Mouse (Mus musculus) G1E (cell line): ENCODE measurements around the gene Supt3. TPM values are rescaled to one million over a fixed set of nuclear protein-coding genes. Genes with fewer than 3 reads are reported as not detected.

Experiments
- ATAC-seq: 2 replicates; pipeline ENCODE4 v1.8.0; 2016; ENCODE audit warnings: mild to moderate bottlenecking; ENCODE audit not compliant: insufficient number of reproducible peaks, poor library complexity, low FRiP score, severe bottlenecking; ENCODE audit errors: extremely low read depth
- DNase-seq: peaks from one replicate; pipeline ENCODE4 v3.0.0; 2012; ENCODE audit warnings: low spot score
- H3K27me3 ChIP-seq: 2 replicates; pipeline ENCODE4 v1.6.1; 2012; ENCODE audit warnings: mild to moderate bottlenecking, low read length, inconsistent platforms; ENCODE audit not compliant: insufficient read depth
- H3K36me3 ChIP-seq: replicated peaks from 2 replicates; pipeline ENCODE3; 2012; ENCODE audit warnings: mild to moderate bottlenecking, inconsistent platforms
- H3K4me1 ChIP-seq: 2 replicates; pipeline ENCODE4 v1.6.1; 2012; ENCODE audit warnings: low read depth, low read length, inconsistent platforms, mixed read lengths; ENCODE audit not compliant: insufficient read depth
- H3K4me3 ChIP-seq: 2 replicates; pipeline ENCODE4 v1.5.1; 2012; ENCODE audit warnings: low read depth, mild to moderate bottlenecking, inconsistent platforms, low read length, moderate library complexity, mixed read lengths
- H3K9me3 ChIP-seq: replicated peaks from 2 replicates; pipeline ENCODE4 v1.6.1; 2012; ENCODE audit warnings: inconsistent platforms
- CTCF ChIP-seq: IDR thresholded peaks from 2 replicates; pipeline ENCODE4 v1.5.1; 2012; ENCODE audit warnings: low read depth, low read length, inconsistent platforms, mixed read lengths
- GATA1 ChIP-seq: IDR thresholded peaks from 2 replicates; pipeline ENCODE4 v1.6.1; 2012; ENCODE audit warnings: borderline replicate concordance, low read length, inconsistent platforms, mixed read lengths
- GATA2 ChIP-seq: IDR thresholded peaks from 2 replicates; pipeline ENCODE4 v1.6.1; 2012; ENCODE audit warnings: low read depth, low read length, inconsistent platforms, borderline replicate concordance
- POLR2AphosphoS5 ChIP-seq: IDR thresholded peaks from 2 replicates; pipeline ENCODE4 v1.6.1; 2012; ENCODE audit warnings: low read depth, low read length, inconsistent platforms; ENCODE audit not compliant: insufficient replicate concordance
- TAL1 ChIP-seq: conservative IDR thresholded peaks from 2 replicates; pipeline ENCODE4 v1.6.1; 2012; ENCODE audit warnings: low read depth, low read length, inconsistent platforms, mixed read lengths
- polyA plus RNA-seq: library from polyadenylated mRNA; stranded (reverse); fragments of >175 nt; gene quantifications from 2 replicates; pipeline ENCODE4 v1.2.3, GENCODE M21; 2012
- total RNA-seq, 2 experiments: library from RNA; stranded (forward) in 1 of 2; stranded (reverse) in 1 of 2; fragments of 200-1000 nt in 1 of 2; fragments of >200 nt in 1 of 2; fragmentation: Nextera tagmentation in 1 of 2; gene quantifications; 2 replicates each; pipeline ENCODE4 v1.2.3; 2014 to 2017

Supt3 gene
- total and polyA plus RNA-seq, 3 experiments = 4.8 to 25.4 (median 8.9) TPM

DNA sequence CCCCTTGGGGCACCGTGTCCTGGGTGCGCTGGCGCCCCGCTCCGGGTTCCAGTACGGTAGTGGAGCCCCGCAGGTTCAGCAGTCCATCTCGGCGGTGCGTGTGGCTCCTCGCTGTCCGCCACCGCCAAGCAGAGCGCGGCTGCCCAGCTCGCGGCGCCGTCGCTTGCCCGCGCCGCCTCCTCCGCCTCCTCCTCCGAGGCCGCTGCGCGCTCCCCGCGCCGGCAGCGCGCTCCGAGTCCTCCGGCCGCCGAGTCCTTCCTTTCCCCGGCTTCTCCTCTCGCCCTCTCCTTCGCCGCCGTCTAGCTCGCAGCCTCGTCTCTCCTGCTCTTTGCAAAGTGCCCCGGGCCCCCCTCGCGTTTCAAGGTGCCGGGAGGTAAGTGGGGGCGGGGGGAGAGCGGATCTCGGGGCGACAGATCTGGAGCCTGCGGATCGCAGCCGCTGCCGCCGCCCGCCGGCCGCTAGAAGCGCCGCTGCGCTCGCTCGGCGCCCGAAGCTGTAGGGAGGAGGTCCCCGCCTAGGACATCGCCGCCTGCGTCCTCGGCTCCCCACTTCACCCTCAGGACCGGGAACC is 40.9 kb upstream of the Supt3 start:
- Histone ChIP-seq H3K36me3 (no peaks in the 10 kb centered on the region), H3K9me3 (peaks cover 43% of the 10 kb centered on the region), H3K27me3 (no peaks in the 10 kb centered on the region), H3K4me1 (no peaks in the 10 kb centered on the region), H3K4me3 (no peak overlapping the region; the same call in 1 of the 2 replicates)
- no peak for TF ChIP-seq TAL1
- TF ChIP-seq CTCF = no peak
- TF ChIP-seq GATA2 = no peak
- TF ChIP-seq GATA1 = no peak
- no peak for TF ChIP-seq POLR2AphosphoS5
- ATAC-seq (no peak), DNase-seq (no peak)

DNA sequence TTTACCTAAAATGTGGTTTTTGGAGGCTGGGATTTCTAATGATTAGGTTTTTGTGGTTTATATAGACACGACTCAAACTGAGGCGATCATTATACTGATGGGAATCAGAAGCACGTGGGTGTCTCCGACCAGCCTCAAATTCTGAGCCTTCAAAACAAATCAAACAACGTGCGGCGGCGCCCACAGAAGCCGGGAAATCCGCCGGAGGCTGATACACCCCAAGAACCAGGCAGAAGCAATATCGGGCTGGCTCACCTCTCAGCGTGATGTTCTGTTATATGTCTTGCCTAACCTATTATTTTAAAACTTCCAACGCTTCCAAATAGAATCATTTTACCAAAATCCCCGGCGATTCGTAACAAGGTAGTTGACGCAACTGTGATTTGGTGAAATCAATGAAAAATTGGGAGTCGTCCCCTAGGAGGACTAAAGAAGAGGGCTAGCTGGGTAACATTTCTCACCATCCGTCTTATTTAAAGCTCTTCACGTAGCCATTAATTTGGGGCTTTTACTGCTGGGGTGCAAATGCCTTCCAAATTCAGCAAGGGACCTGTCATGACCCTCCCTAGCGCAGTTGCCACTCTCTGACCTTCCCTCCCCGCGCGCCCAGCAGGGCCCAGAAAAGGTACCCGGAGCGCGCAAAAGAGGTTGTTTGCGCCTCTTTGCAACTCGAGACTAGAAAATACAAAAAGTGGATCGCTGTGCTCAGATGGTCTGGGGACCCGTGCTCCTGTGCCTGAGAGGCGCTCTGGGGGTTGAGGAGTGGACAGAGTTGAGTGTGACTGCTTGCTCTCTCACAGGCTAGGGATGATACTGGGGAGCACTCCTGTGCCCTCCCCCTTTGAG is 39.5 kb upstream of the Supt3 start:
- H3K4me1 ChIP-seq = no peaks in the 10 kb centered on the region
- no peak for TF ChIP-seq GATA2
- no peak for TF ChIP-seq GATA1
- TF ChIP-seq TAL1 = no peak
- no peak for TF ChIP-seq POLR2AphosphoS5
- no peak for TF ChIP-seq CTCF
- peaks cover 43% of the 10 kb centered on the region for H3K9me3 ChIP-seq
- ATAC-seq (no peak), DNase-seq (no peak)
- no peaks in the 10 kb centered on the region for H3K36me3 ChIP-seq
- H3K27me3 ChIP-seq = no peaks in the 10 kb centered on the region
- no peak overlapping the region for H3K4me3 ChIP-seq

DNA sequence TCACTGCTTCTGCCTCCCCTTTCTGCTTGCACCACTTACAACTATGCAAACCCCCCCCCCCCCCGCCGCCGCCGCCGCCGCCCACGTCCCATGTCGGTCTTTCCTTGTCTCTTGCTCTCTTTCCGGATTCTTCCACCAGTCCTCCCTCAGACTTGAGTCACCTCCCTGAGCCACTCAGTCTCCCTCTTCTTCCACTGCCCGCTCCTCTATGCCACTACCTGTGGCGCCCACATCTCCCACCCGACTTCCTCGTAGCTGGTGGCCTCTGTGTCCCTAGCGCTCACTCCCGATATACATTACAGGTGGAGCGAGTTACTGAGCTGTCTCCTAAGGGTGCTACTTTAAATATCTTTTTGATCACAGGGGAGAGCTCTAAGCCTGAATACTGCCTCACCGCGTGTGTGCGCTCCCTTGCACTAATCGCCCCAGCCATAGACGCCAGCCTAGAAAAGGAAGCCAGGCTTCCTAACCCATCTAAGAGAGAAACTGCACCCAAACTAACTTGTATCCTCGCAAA is 38.8 kb upstream of the Supt3 start:
- Histone ChIP-seq H3K9me3 (peaks cover 43% of the 10 kb centered on the region), H3K4me1 (no peaks in the 10 kb centered on the region), H3K27me3 (no peaks in the 10 kb centered on the region), H3K36me3 (no peaks in the 10 kb centered on the region), H3K4me3 (no peak overlapping the region)
- ATAC-seq = no peak
- TF ChIP-seq CTCF (no peak), GATA2 (no peak), TAL1 (no peak), GATA1 (no peak), POLR2AphosphoS5 (no peak)
- DNase-seq = no peak

DNA sequence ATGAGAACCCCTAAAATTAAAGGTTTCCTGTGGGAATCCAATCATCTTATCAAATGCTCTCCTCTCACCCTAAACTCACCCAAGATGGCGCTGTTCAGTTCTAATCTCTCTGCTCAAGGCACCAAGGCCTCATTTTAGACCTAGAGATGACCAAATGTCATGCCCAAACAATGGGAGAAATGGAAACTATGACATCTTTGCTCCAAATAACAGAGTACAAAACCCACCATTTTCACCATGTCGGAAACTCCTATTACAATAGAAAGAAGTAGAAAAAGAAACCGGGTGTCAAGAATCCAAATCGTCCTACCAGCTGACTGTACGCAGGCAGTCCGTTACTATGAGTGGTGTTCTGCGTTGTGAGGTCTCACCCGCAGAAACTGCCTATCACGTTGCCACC is 34.7 kb upstream of the Supt3 start:
- DNase-seq (no peak), ATAC-seq (no peak)
- Histone ChIP-seq H3K9me3 (peaks cover 15% of the 10 kb centered on the region), H3K4me1 (no peaks in the 10 kb centered on the region), H3K4me3 (no peak overlapping the region), H3K27me3 (no peaks in the 10 kb centered on the region), H3K36me3 (no peaks in the 10 kb centered on the region)
- no peak for TF ChIP-seq CTCF
- no peak for TF ChIP-seq POLR2AphosphoS5

DNA sequence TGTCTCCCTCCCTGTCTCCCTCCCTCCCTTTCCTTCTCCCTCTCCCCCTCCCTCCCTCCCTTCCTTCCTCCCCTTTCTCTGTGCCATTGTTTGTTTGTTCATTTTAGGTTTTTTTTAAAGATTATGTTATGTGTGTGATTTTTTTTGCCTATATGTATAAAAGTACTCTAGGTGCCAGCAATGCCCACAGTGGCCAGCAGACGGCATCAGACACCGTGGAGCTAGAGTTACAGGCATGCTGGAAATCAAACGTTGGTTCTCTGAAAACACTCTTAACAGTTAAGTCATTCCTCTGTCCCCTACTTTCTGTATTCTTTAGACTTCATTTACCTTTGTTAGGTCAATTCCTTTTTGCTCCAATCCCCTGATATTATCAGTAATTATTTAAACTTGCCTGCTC is 33.2 kb upstream of the Supt3 start:
- TF ChIP-seq GATA2 (no peak), GATA1 (no peak), CTCF (no peak), POLR2AphosphoS5 (no peak), TAL1 (no peak)
- no peak for ATAC-seq
- no peaks in the 10 kb centered on the region for H3K27me3 ChIP-seq
- peaks cover 4% of the 10 kb centered on the region for H3K9me3 ChIP-seq
- no peak overlapping the region for H3K4me3 ChIP-seq
- H3K36me3 ChIP-seq = no peaks in the 10 kb centered on the region
- DNase-seq = no peak
- H3K4me1 ChIP-seq = no peaks in the 10 kb centered on the region

DNA sequence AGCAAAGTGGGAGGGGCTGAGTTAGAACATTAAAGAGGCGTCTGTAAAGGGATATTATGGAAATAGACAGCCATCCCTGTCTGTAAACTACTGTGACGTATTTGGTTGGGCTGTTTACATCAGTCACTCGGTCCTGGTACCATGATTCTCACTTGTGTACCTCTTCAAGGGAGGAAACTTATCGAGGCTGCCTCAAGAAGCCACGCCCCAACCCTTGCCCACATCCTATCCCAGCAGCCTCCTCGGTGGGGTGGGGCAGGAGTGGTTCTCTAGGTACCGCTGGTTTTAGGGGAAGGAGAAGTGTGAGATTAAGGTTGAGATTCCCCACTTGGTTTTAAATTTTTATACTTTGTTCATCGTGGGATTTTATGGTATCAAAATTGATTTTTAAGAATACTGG is 31.6 kb upstream of the Supt3 start:
- no peak for TF ChIP-seq GATA2
- no peak for TF ChIP-seq TAL1
- no peak for TF ChIP-seq CTCF
- no peak for TF ChIP-seq GATA1
- TF ChIP-seq POLR2AphosphoS5 = no peak
- Histone ChIP-seq H3K36me3 (no peaks in the 10 kb centered on the region), H3K4me3 (no peak overlapping the region), H3K9me3 (no peaks in the 10 kb centered on the region), H3K27me3 (no peaks in the 10 kb centered on the region), H3K4me1 (no peaks in the 10 kb centered on the region)
- DNase-seq (no peak), ATAC-seq (no peak)
